Mouse (Mus musculus) liver, postnatal 0 days (tissue): ENCODE results near the gene Zbtb48. TPM values are rescaled to one million over a fixed set of nuclear protein-coding genes. Genes with fewer than 3 reads are reported as not detected.

ENCODE experiments used
- ATAC-seq: fragments of 200-750 bp; cut with Nextera tagmentation; 2 replicates; pipeline ENCODE4 v1.8.0; 2017; ENCODE audit warnings: mild to moderate bottlenecking, moderate library complexity
- DNase-seq: peaks from one replicate; pipeline ENCODE4 v3.0.0-alpha.2; 2016
- H3K27ac ChIP-seq: fragments of 300-500 bp; sonication (generic); 2 replicates; pipeline ENCODE4 v1.5.1; 2014; ENCODE audit warnings: antibody characterized with exemption, moderate library complexity, mild to moderate bottlenecking, low read depth
- H3K27me3 ChIP-seq: fragments of 300-500 bp; sonication (generic); 2 replicates; pipeline ENCODE4 v1.6.1; 2014; ENCODE audit warnings: low read length, control low read depth, mixed read lengths; ENCODE audit not compliant: insufficient read depth
- H3K36me3 ChIP-seq: fragments of 300-500 bp; sonication (generic); replicated peaks from 2 replicates; pipeline ENCODE4 v1.6.1; 2014; ENCODE audit warnings: mild to moderate bottlenecking, control low read depth, low read length, moderate library complexity, mixed read lengths; ENCODE audit not compliant: insufficient read depth
- H3K4me1 ChIP-seq: fragments of 300-500 bp; sonication (generic); 2 replicates; pipeline ENCODE4 v1.6.1; 2014; ENCODE audit warnings: antibody characterized with exemption, mild to moderate bottlenecking, control low read depth; ENCODE audit not compliant: insufficient read depth
- H3K4me2 ChIP-seq: fragments of 300-500 bp; sonication (generic); 2 replicates; pipeline ENCODE4 v1.6.1; 2014; ENCODE audit warnings: low read depth, mild to moderate bottlenecking, low read length, moderate library complexity, mixed read lengths
- H3K4me3 ChIP-seq: fragments of 300-500 bp; sonication (generic); 2 replicates; pipeline ENCODE4 v1.5.1; 2014; ENCODE audit warnings: low read depth, low read length
- H3K9ac ChIP-seq: fragments of 300-500 bp; sonication (generic); replicated peaks from 2 replicates; pipeline ENCODE4 v1.6.1; 2014; ENCODE audit warnings: mild to moderate bottlenecking, moderate library complexity
- H3K9me3 ChIP-seq: fragments of 300-500 bp; sonication (generic); 2 replicates; pipeline ENCODE4 v1.6.1; 2016; ENCODE audit warnings: mild to moderate bottlenecking, control low read depth, low read length, mixed read lengths
- CTCF ChIP-seq: sonication (generic); IDR thresholded peaks from 2 replicates; pipeline ENCODE4 v1.5.1; 2016; ENCODE audit warnings: antibody characterized with exemption, low read depth
- EP300 ChIP-seq: IDR thresholded peaks from 2 replicates; pipeline ENCODE4 v1.6.1; 2016; ENCODE audit warnings: antibody characterized with exemption, low read depth, mild to moderate bottlenecking
- whole genome bisulfite sequencing: fragments of 180-500 bp; shearing (Covaris S2); extraction: QIAGEN DNeasy Blood & Tissue Kit; methylation state at CpG from one replicate; pipeline ENCODE4 v1.1.7; 2014; ENCODE audit not compliant: insufficient replicate concordance; 5-methylcytosine and 5-hydroxymethylcytosine counted together
- polyA plus RNA-seq: library from polyadenylated mRNA; unstranded; fragments of >200 nt; fragmentation: Nextera tagmentation; extraction: Ambion mirVana; gene quantifications from 2 replicates; pipeline ENCODE4 v1.2.1, GENCODE M21; 2015

Zbtb48 gene
- polyA plus RNA-seq, 1 experiment from 2014 or later = 7.4 TPM

DNA sequence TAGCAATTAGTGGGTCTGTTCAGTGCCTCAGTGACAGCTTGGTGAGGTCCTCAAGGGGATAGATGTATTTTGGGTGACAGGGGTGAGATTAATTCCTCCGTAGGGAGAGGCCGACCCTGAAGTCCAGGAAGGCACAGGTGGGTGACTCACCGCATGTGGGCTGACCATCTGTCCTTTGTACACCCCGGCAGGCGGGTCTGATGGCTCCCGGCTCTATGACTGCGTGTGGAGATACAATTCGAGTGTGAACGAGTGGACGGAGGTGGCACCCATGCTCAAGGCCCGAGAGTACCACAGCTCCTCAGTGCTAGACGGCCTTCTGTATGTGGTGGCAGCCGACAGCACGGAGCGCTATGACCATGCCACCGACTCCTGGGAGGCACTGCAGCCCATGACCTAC, 15.4 kb downstream of the Zbtb48 start:
- H3K4me2 ChIP-seq = peak overlapping the region; percentile 95; the same call in 1 of the 2 replicates
- TF ChIP-seq CTCF (no peak), EP300 (no peak)

DNA sequence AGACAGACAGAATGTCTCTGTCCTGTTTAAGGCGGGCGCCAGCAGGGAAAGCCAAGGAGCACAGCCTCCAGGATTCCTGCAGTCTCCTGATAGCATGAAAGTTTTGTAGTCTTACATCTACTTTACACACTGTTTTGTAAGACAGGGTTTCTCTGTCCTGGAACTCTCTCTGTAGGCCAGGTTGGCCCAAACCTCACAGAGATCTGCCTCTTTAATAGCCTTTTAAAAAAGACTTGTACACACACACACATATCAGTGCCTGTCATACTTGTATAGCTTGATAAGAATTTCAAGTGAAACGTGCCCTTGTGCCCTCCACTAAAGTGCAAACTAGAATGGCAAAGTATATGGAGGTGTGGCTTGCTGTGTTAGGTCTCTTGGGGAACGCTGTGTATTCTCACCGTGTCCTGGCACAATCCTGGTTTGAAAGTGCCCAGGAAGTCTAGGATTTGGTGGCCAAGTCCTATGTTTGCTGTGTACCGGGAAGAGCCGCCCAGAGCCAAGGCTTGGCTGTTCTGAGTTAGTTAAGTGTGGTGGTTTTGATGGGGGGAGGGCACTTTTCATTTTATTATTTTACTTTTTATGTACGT, 16.2 kb downstream of the Zbtb48 start:
- no peak for DNase-seq
- Histone ChIP-seq H3K27me3 (peaks cover 3% of the 10 kb centered on the region; the same call in 1 of the 2 replicates), H3K4me2 (peak overlapping the region; percentile 95), H3K9ac (peak overlapping the region; percentile 83), H3K27ac (peak overlapping the region; percentile 96), H3K4me1 (peaks cover 37% of the 10 kb centered on the region), H3K9me3 (no peaks in the 10 kb centered on the region), H3K4me3 (peak overlapping the region; percentile 87), H3K36me3 (peaks cover 21% of the 10 kb centered on the region; the same call in 1 of the 2 replicates)
- ATAC-seq = no peak
- 62% methylated on average over 8 of the region's 8 CpGs for WGBS
- TF ChIP-seq EP300 (no peak), CTCF (no peak)

More for the DNA sequence above, 15.4 kb downstream of the Zbtb48 start:
- peaks cover 3% of the 10 kb centered on the region; the same call in 1 of the 2 replicates for H3K27me3 ChIP-seq
- no peak for ATAC-seq
- H3K9ac ChIP-seq = no peak overlapping the region
- H3K27ac ChIP-seq = no peak overlapping the region
- DNase-seq = no peak
- peaks cover 21% of the 10 kb centered on the region; the same call in 1 of the 2 replicates for H3K36me3 ChIP-seq
- peaks cover 34% of the 10 kb centered on the region for H3K4me1 ChIP-seq
- H3K9me3 ChIP-seq = no peaks in the 10 kb centered on the region
- H3K4me3 ChIP-seq = no peak overlapping the region
- 90% methylated on average over 16 of the region's 16 CpGs for WGBS

DNA sequence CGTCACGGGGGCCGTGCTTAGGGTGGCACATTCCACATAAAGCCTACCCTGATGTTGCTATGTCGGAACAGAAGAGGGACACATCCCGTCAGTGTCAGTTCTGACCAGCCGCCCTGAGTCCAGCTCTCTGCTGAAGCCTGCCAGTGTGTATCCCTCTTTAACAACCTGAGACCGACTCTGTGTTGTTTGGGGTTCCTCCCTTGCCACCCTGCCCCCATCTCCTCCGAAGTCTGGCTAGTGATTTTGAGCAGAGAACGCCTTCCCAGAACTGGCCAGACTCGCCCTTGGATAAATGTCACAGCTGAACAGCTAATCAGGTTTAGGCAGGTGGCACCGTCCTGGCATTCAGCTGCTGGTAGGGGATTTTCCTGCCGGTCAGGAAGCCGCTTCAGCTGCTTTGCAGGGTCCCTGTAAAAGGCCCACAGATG, 16.8 kb downstream of the Zbtb48 start:
- Histone ChIP-seq H3K4me2 (peak overlapping the region; percentile 95), H3K9me3 (no peaks in the 10 kb centered on the region), H3K9ac (peak overlapping the region; percentile 83), H3K4me3 (peak overlapping the region; percentile 87), H3K4me1 (peaks cover 37% of the 10 kb centered on the region), H3K27ac (peak overlapping the region; percentile 96), H3K36me3 (peaks cover 21% of the 10 kb centered on the region; the same call in 1 of the 2 replicates), H3K27me3 (peaks cover 3% of the 10 kb centered on the region; the same call in 1 of the 2 replicates)
- TF ChIP-seq EP300 (no peak), CTCF (no peak)
- ATAC-seq (peak; percentile 58), DNase-seq (peak; percentile 54)
- 9% methylated on average over 13 of the region's 13 CpGs for WGBS

DNA sequence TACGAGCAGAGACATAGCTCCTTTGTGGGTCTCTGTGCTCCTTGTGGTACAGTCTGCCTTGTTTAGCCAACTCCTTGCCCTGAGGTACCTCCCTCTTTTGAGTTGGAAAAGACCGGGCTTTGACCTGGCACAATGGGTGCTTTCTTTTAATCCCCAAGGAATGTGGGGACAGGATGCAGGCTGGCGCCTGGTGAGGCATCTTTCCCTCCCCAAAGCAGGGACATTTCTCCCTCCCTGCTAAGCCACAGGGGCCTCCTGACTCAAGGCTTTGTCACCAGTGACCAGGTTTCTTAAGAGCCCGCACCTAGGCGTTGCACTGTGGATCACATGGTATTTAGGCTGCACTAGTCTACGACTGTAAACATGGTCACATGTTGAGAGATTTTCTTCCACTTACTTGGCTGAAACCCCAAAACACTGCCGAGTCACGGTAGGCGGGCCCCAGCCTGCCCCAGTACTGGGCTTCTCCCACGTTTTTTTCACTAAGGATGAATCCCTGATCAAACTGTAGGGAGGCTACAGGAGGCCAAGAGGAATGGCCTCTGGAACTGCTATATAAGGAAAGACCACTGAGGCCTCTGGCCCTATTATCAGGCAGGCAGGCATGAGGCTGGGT, 17.3 kb downstream of the Zbtb48 start:
- DNase-seq = peak; percentile 76
- Histone ChIP-seq H3K36me3 (peaks cover 16% of the 10 kb centered on the region; the same call in 1 of the 2 replicates), H3K4me2 (peak overlapping the region; percentile 95), H3K27ac (peak overlapping the region; percentile 96), H3K27me3 (peaks cover 3% of the 10 kb centered on the region; the same call in 1 of the 2 replicates), H3K9me3 (no peaks in the 10 kb centered on the region), H3K4me1 (peaks cover 37% of the 10 kb centered on the region), H3K4me3 (peak overlapping the region; percentile 87), H3K9ac (peak overlapping the region; percentile 83)
- WGBS = 2% methylated on average over 10 of the region's 10 CpGs
- ATAC-seq = peak; percentile 79
- no peak; the same call in 1 of the 2 replicates for TF ChIP-seq EP300

DNA sequence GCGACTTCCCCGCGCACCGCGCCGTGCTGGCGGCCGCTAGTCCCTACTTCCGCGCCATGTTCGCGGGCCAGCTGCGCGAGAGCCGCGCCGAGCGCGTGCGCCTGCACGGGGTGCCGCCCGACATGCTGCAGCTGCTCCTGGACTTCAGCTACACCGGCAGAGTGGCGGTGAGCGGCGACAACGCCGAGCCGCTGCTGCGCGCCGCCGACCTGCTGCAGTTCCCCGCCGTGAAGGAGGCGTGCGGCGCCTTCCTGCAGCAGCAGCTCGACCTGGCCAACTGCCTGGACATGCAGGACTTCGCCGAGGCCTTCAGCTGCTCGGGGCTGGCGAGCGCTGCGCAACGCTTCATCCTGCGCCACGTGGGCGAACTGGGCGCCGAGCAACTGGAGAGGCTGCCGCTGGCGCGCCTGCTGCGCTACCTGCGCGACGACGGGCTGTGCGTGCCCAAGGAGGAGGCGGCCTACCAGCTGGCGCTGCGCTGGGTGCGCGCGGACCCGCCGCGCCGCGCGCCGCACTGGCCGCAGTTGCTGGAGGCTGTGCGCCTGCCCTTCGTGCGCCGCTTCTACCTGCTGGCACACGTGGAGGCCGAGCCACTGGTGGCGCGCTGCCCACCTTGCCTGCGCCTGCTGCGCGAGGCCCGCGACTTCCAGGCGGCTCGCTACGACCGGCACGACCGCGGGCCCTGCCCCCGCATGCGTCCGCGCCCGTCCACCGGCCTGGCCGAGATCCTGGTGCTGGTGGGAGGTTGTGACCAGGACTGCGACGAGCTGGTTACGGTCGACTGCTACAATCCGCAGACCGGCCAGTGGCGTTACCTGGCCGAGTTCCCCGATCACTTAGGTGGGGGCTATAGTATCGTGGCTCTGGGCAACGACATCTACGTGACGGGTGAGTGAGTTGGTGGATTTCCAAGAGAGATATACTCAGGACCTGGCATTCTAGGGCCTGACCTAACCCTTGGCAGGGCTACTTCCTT, 18.1 kb downstream of the Zbtb48 start:
- H3K4me3 ChIP-seq = peak overlapping the region; percentile 87
- TF ChIP-seq CTCF = no peak
- TF ChIP-seq EP300 = no peak
- DNase-seq = peak; percentile 64
- peaks cover 12% of the 10 kb centered on the region; the same call in 1 of the 2 replicates for H3K36me3 ChIP-seq
- 3% methylated on average over 106 of the region's 115 CpGs for WGBS
- peak overlapping the region; percentile 95 for H3K4me2 ChIP-seq
- no peaks in the 10 kb centered on the region for H3K9me3 ChIP-seq
- peaks cover 37% of the 10 kb centered on the region for H3K4me1 ChIP-seq
- peaks cover 3% of the 10 kb centered on the region; the same call in 1 of the 2 replicates for H3K27me3 ChIP-seq
- peak overlapping the region; percentile 96 for H3K27ac ChIP-seq
- peak; percentile 51 for ATAC-seq
- H3K9ac ChIP-seq = peak overlapping the region; percentile 83
